Mouse (Mus musculus) CH12.LX (cell line): ENCODE data around the gene Il31. TPM values are rescaled to one million over a fixed set of nuclear protein-coding genes. Genes with fewer than 3 reads are reported as not detected.

Experiments
- DNase-seq: peaks from one replicate; pipeline ENCODE4 v3.0.0-alpha.2; 2013; ENCODE audit errors: extremely low read depth
- H3K27ac ChIP-seq: 2 replicates; pipeline ENCODE4 v1.5.1; 2012; ENCODE audit warnings: low read depth, mild to moderate bottlenecking, control low read depth, moderate library complexity; ENCODE audit not compliant: insufficient read depth
- H3K27me3 ChIP-seq: replicated peaks from 2 replicates; pipeline ENCODE3; 2012; ENCODE audit warnings: inconsistent platforms
- H3K36me3 ChIP-seq, 2 experiments: replicated peaks in 1 of 2; 2 replicates each; pipeline versions ENCODE3 to v1.6.1; 2012; ENCODE audit warnings: inconsistent platforms in 1 of 2, low read length in 1 of 2, mild to moderate bottlenecking in 1 of 2, mixed read lengths in 1 of 2, moderate library complexity in 1 of 2; ENCODE audit not compliant: control insufficient read depth in 1 of 2, insufficient read depth in 1 of 2
- H3K4me1 ChIP-seq, 2 experiments: 2 replicates each; pipeline ENCODE4 v1.6.1; 2012; ENCODE audit warnings: inconsistent platforms in 1 of 2, moderate library complexity in 1 of 2; ENCODE audit not compliant: insufficient read depth in 2 of 2, control insufficient read depth in 1 of 2
- H3K4me2 ChIP-seq: 2 replicates; pipeline ENCODE4 v1.6.1; 2012; ENCODE audit warnings: low read depth, mild to moderate bottlenecking, control low read depth; ENCODE audit not compliant: poor library complexity, insufficient read depth, severe bottlenecking
- H3K4me3 ChIP-seq, 3 experiments: fragments of 150-350 bp in 1 of 3; sonication (generic) in 1 of 3; replicated peaks in 1 of 3; 2 replicates each; pipeline versions ENCODE3 to v1.5.1; 2011 to 2012; ENCODE audit warnings: low read depth in 2 of 3, low read length in 2 of 3, mild to moderate bottlenecking in 2 of 3, moderate library complexity in 2 of 3, control low read depth in 1 of 3, improper control_type of control experiment in 1 of 3, inconsistent platforms in 1 of 3, mixed read lengths in 1 of 3; ENCODE audit not compliant: poor library complexity in 1 of 3
- H3K79me2 ChIP-seq: replicated peaks from 2 replicates; pipeline ENCODE4 v1.6.1; 2012; ENCODE audit warnings: mild to moderate bottlenecking, moderate library complexity; ENCODE audit not compliant: control insufficient read depth, poor library complexity, insufficient read depth, severe bottlenecking; ENCODE audit errors: extremely low read depth
- H3K9ac ChIP-seq: 2 replicates; pipeline ENCODE4 v1.6.1; 2012; ENCODE audit warnings: low read depth, mild to moderate bottlenecking, control low read depth, moderate library complexity; ENCODE audit not compliant: insufficient read depth
- H3K9me3 ChIP-seq: replicated peaks from 2 replicates; pipeline ENCODE3; 2012; ENCODE audit warnings: low read length, inconsistent platforms, mixed read lengths
- BHLHE40 ChIP-seq: IDR thresholded peaks from 2 replicates; pipeline ENCODE4 v1.6.1; 2011; ENCODE audit warnings: mild to moderate bottlenecking, low read depth, low read length, improper control_type of control experiment
- CHD1 ChIP-seq: IDR thresholded peaks from 2 replicates; pipeline ENCODE4 v1.6.1; 2012; ENCODE audit warnings: low read depth, low read length, improper control_type of control experiment, inconsistent platforms
- HCFC1 ChIP-seq: IDR thresholded peaks from 2 replicates; pipeline ENCODE4 v1.6.1; 2012; ENCODE audit warnings: low read depth, mild to moderate bottlenecking, inconsistent platforms, low read length, improper control_type of control experiment
- IRF4 ChIP-seq: IDR thresholded peaks from 2 replicates; pipeline ENCODE4 v1.6.1; 2014; ENCODE audit warnings: low read depth, mild to moderate bottlenecking, inconsistent platforms, low read length, improper control_type of control experiment
- JUN ChIP-seq: IDR thresholded peaks from 2 replicates; pipeline ENCODE4 v1.6.1; 2011; ENCODE audit warnings: low read depth, mild to moderate bottlenecking, low read length, improper control_type of control experiment, moderate library complexity; ENCODE audit not compliant: insufficient read depth
- KAT2A ChIP-seq: IDR thresholded peaks from 2 replicates; pipeline ENCODE4 v1.6.1; 2012; ENCODE audit warnings: low read length, improper control_type of control experiment, inconsistent platforms; ENCODE audit not compliant: insufficient replicate concordance
- MAFK ChIP-seq: IDR thresholded peaks from 2 replicates; pipeline ENCODE4 v1.6.1; 2011; ENCODE audit warnings: low read length, improper control_type of control experiment; ENCODE audit not compliant: insufficient replicate concordance
- MXI1 ChIP-seq: IDR thresholded peaks from 2 replicates; pipeline ENCODE4 v1.6.1; 2011; ENCODE audit warnings: mild to moderate bottlenecking, low read depth, low read length, improper control_type of control experiment
- NELFE ChIP-seq: IDR thresholded peaks from 2 replicates; pipeline ENCODE4 v1.6.1; 2011; ENCODE audit warnings: low read depth, low read length, improper control_type of control experiment
- POLR2A ChIP-seq: IDR thresholded peaks from 2 replicates; pipeline ENCODE4 v1.6.1; 2011; ENCODE audit warnings: low read depth, mild to moderate bottlenecking, improper control_type of control experiment, low read length
- RCOR1 ChIP-seq: conservative IDR thresholded peaks from 2 replicates; pipeline ENCODE4 v1.6.1; 2012; ENCODE audit warnings: low read depth, mild to moderate bottlenecking, inconsistent platforms, low read length, improper control_type of control experiment
- SMC3 ChIP-seq: IDR thresholded peaks from 2 replicates; pipeline ENCODE4 v1.6.1; 2011; ENCODE audit warnings: low read depth, low read length, improper control_type of control experiment
- TBP ChIP-seq: conservative IDR thresholded peaks from 2 replicates; pipeline ENCODE4 v1.6.1; 2011; ENCODE audit warnings: low read depth, low read length, improper control_type of control experiment
- UBTF ChIP-seq: IDR thresholded peaks from 2 replicates; pipeline ENCODE4 v1.6.1; 2012; ENCODE audit warnings: low read depth, mild to moderate bottlenecking, inconsistent platforms, low read length, improper control_type of control experiment, moderate library complexity
- USF2 ChIP-seq: conservative IDR thresholded peaks from 2 replicates; pipeline ENCODE4 v1.6.1; 2011; ENCODE audit warnings: low read depth, low read length, improper control_type of control experiment
- ZC3H11A ChIP-seq: IDR thresholded peaks from 2 replicates; pipeline ENCODE4 v1.6.1; 2012; ENCODE audit warnings: low read depth, mild to moderate bottlenecking, inconsistent platforms, low read length, improper control_type of control experiment
- dilution Hi-C: fragments of 300-500 bp; cut with MboI; formaldehyde crosslinking; loops from 2 replicates; pipeline ENCODE4 v1.14.3; 2020; ENCODE audit warnings: low sequenced_read_pairs; ENCODE audit not compliant: extremely low pct_unique_long_range_greater_than_20kb, extremely low pct_ligation_motif_present
- in situ Hi-C: fragments of 300-500 bp; cut with MboI; formaldehyde crosslinking; loops from 3 replicates; pipeline ENCODE4 v1.14.3; 2019; ENCODE audit warnings: low sequenced_read_pairs, low pct_ligation_motif_present, low pct_unique_long_range_greater_than_20kb, mixed read lengths
- polyA plus RNA-seq: library from polyadenylated mRNA; unstranded; fragments of >175 nt; gene quantifications from 2 replicates; pipeline ENCODE4 v1.2.1, GENCODE M21; 2012; ENCODE audit warnings: low read depth; ENCODE audit not compliant: insufficient read length
- total RNA-seq, 2 experiments: library from RNA; depleted of rRNA; stranded (reverse); fragments of 300-350 nt in 1 of 2; fragments of >200 nt in 1 of 2; gene quantifications; 2 replicates each; pipeline ENCODE4 v1.2.3; 2012 to 2014

Il31 gene
- total and polyA plus RNA-seq, 3 experiments, result not detected

DNA sequence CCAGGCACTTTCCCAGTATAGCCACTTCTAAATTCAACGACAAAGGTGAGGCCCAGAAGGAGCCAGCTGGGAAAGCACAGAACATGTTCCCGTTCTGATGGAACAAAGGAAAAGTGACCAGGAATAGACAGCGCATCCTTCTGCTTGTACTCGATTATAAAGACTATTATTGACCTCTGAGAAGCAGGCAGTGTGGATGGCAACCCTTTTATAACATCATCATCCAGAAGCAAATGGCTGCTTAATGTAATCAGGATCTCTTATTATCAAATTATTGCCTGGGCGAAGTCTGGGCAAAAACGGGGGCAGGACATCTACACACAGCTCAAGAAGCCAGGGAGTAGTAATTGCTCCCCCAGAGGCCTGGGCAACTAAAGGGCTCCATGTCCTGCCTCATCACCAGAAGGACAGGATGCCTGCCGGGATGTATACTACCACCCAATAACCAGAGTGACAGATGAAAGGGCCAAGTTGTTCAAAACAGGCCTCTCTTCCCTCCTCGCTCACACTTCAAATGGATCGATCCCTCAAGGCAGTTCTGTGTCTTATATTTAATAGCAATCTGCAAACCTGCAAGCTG, 36.7 kb upstream of the Il31 start:
- no peak for DNase-seq
- Histone ChIP-seq H3K27ac (no peak overlapping the region), H3K27me3 (no peaks in the 10 kb centered on the region), H3K4me1 (peaks cover 3 to 21% of the 10 kb centered on the region in 2 experiments), H3K9me3 (no peaks in the 10 kb centered on the region), H3K79me2 (no peaks in the 10 kb centered on the region; the same call in none of the 2 replicates), H3K9ac (no peak overlapping the region), H3K4me3 (no peak overlapping the region), H3K36me3 (peaks cover 23 to 68% of the 10 kb centered on the region in 2 experiments), H3K4me2 (no peak overlapping the region)
- dilution Hi-C loops (no loop called here), in situ Hi-C loops (no loop called here)
- TF ChIP-seq MAFK (no peak), POLR2A (no peak), USF2 (no peak), JUN (no peak), ZC3H11A (no peak), IRF4 (no peak), CHD1 (no peak), UBTF (no peak), SMC3 (no peak)

GRCm38 (mm10) chr5:123525281-123525680, 36.0 kb upstream of the Il31 start, which contains the start of gene Gm49027:
TSS of gene Gm49027 (minus strand) at chr5:123525488.
- TF ChIP-seq KAT2A, result no peak
- no peak for TF ChIP-seq TBP
- no peak for TF ChIP-seq RCOR1
- TF ChIP-seq CHD1, result no peak
- TF ChIP-seq HCFC1, result no peak
- no peak for TF ChIP-seq IRF4
- no peak for TF ChIP-seq ZC3H11A
- no peak for TF ChIP-seq NELFE
- TF ChIP-seq MXI1, result no peak
- no peak for TF ChIP-seq BHLHE40
- TF ChIP-seq, all 38 proteins: peak for 0
- in situ Hi-C loops (no loop called here), dilution Hi-C loops (no loop called here)
- Histone ChIP-seq H3K27ac (no peak within 1 kb of the TSS), H3K4me3 (peak within 1 kb of the TSS in 2 of 3 experiments; percentile 95), H3K36me3 (peaks cover 18 to 65% of the 10 kb centered on the region in 2 experiments), H3K4me1 (peaks cover 3 to 21% of the 10 kb centered on the region in 2 experiments), H3K4me2 (0 out of 2 replicates have a peak within 1 kb of the TSS, but pooled peaks have one; percentile 21), H3K27me3 (no peaks in the 10 kb centered on the region), H3K79me2 (no peaks in the 10 kb centered on the region; the same call in none of the 2 replicates), H3K9ac (no peak within 1 kb of the TSS), H3K9me3 (no peaks in the 10 kb centered on the region)
- no peak for DNase-seq
